Mouse (Mus musculus) spleen, adult 2 months (tissue): ENCODE data around the gene Il17f.

Source experiments
- CTCF ChIP-seq: fragments of 200-500 bp; IDR thresholded peaks from 2 replicates; pipeline ENCODE4 v1.5.1; 2011; ENCODE audit warnings: mild to moderate bottlenecking, inconsistent platforms; ENCODE audit not compliant: insufficient read depth, insufficient read length, insufficient replicate concordance; ENCODE audit errors: extremely low read depth
- POLR2A ChIP-seq: fragments of 200-500 bp; IDR thresholded peaks from 2 replicates; pipeline ENCODE4 v1.6.1; 2011; ENCODE audit warnings: low read depth, low read length, inconsistent platforms

- TF ChIP-seq CTCF (no peak), POLR2A (no peak)
These were observed 30.6 kb downstream of the Il17f start for GRCm38 (mm10) chr1:20759799-20760198.
